Mouse (Mus musculus) embryonic facial prominence, embryonic 15.5 days (tissue): ENCODE data around the gene Igf1r. TPM values are rescaled to one million over a fixed set of nuclear protein-coding genes. Genes with fewer than 3 reads are reported as not detected.
A peak's percentile ranks its signal among the peaks of the same experiment; 100 is the strongest.

Experiments
- ATAC-seq: fragments of 200-750 bp; cut with Nextera tagmentation; 2 replicates; pipeline ENCODE4 v1.8.0; 2017; ENCODE audit warnings: low read depth, moderate TSS enrichment; ENCODE audit not compliant: insufficient number of reproducible peaks, low FRiP score, low TSS enrichment
- H3K27ac ChIP-seq: fragments of 300-500 bp; sonication (generic); replicated peaks from 2 replicates; pipeline ENCODE4 v1.5.1; 2015; ENCODE audit warnings: mild to moderate bottlenecking, inconsistent platforms
- H3K27me3 ChIP-seq: fragments of 300-500 bp; sonication (generic); 2 replicates; pipeline ENCODE4 v1.6.1; 2015; ENCODE audit warnings: inconsistent platforms
- H3K36me3 ChIP-seq: fragments of 300-500 bp; sonication (generic); 2 replicates; pipeline ENCODE4 v1.6.1; 2015; ENCODE audit warnings: mild to moderate bottlenecking, inconsistent platforms
- H3K4me1 ChIP-seq: fragments of 300-500 bp; sonication (generic); 2 replicates; pipeline ENCODE4 v1.6.1; 2015; ENCODE audit warnings: inconsistent platforms
- H3K4me2 ChIP-seq: fragments of 300-500 bp; sonication (generic); replicated peaks from 2 replicates; pipeline ENCODE4 v1.6.1; 2015; ENCODE audit warnings: mild to moderate bottlenecking, inconsistent platforms
- H3K4me3 ChIP-seq: fragments of 300-500 bp; sonication (generic); replicated peaks from 2 replicates; pipeline ENCODE4 v1.5.1; 2015; ENCODE audit warnings: mild to moderate bottlenecking, inconsistent platforms
- H3K9ac ChIP-seq: fragments of 300-500 bp; sonication (generic); 2 replicates; pipeline ENCODE4 v1.6.1; 2015; ENCODE audit warnings: inconsistent platforms
- H3K9me3 ChIP-seq: fragments of 300-500 bp; sonication (generic); replicated peaks from 2 replicates; pipeline ENCODE4 v1.6.1; 2016; ENCODE audit warnings: inconsistent platforms
- WGBS: fragments of 180-500 bp; shearing (Covaris S2); methylation state at CpG from one replicate; pipeline ENCODE4 v1.1.7; 2015; 5-methylcytosine and 5-hydroxymethylcytosine counted together
- polyA plus RNA-seq: library from polyadenylated mRNA; unstranded; fragments of >200 nt; fragmentation: Nextera tagmentation; extraction: Ambion mirVana; gene quantifications from 2 replicates; pipeline ENCODE4 v1.2.1, GENCODE M21; 2015

Igf1r gene
- polyA plus RNA-seq, 1 experiment from 2014 or later, result 26.2 TPM

GRCm38 (mm10) chr7:67936801-67937200 lies 15.8 kb upstream of the Igf1r start:
- Histone ChIP-seq H3K9ac (no peak overlapping the region), H3K9me3 (no peaks in the 10 kb centered on the region), H3K4me1 (no peaks in the 10 kb centered on the region), H3K4me3 (no peak overlapping the region), H3K27me3 (no peaks in the 10 kb centered on the region), H3K36me3 (no peaks in the 10 kb centered on the region), H3K4me2 (no peak overlapping the region), H3K27ac (no peak overlapping the region)
- WGBS, result 78% methylated on average over 7 of the region's 7 CpGs
- no peak for ATAC-seq

- H3K4me2 ChIP-seq, result no peak overlapping the region
- 80% methylated on average over 9 of the region's 9 CpGs for WGBS
- H3K4me3 ChIP-seq, result no peak overlapping the region
- H3K36me3 ChIP-seq, result no peaks in the 10 kb centered on the region
- no peaks in the 10 kb centered on the region for H3K27me3 ChIP-seq
- H3K9me3 ChIP-seq, result no peaks in the 10 kb centered on the region
- H3K27ac ChIP-seq, result no peak overlapping the region
- H3K9ac ChIP-seq, result no peak overlapping the region
- H3K4me1 ChIP-seq, result no peaks in the 10 kb centered on the region
- no peak for ATAC-seq
These were observed 8.8 kb upstream of the Igf1r start for GRCm38 (mm10) chr7:67943805-67944204.

GRCm38 (mm10) chr7:67946901-67947300 lies 5.7 kb upstream of the Igf1r start:
- H3K9me3 ChIP-seq, result no peaks in the 10 kb centered on the region

GRCm38 (mm10) chr7:67950346-67950814 lies 2.2 kb upstream of the Igf1r start:
- Histone ChIP-seq H3K27ac (peak overlapping the region; percentile 100), H3K4me3 (peak overlapping the region; percentile 86), H3K4me1 (peaks cover 12% of the 10 kb centered on the region), H3K36me3 (no peaks in the 10 kb centered on the region), H3K27me3 (no peaks in the 10 kb centered on the region), H3K9me3 (no peaks in the 10 kb centered on the region), H3K9ac (peak overlapping the region; percentile 62), H3K4me2 (peak overlapping the region; percentile 90)
- ATAC-seq, result 0 out of 2 replicates have a peak, but pooled peaks have one; percentile 3
- 0% methylated on average over 24 of the region's 24 CpGs for WGBS

More at GRCm38 (mm10) chr7:67946901-67947300, 5.7 kb upstream of the Igf1r start:
- no peak overlapping the region for H3K27ac ChIP-seq
- no peak for ATAC-seq
- H3K4me1 ChIP-seq, result no peaks in the 10 kb centered on the region
- H3K27me3 ChIP-seq, result no peaks in the 10 kb centered on the region
- WGBS, result 60% methylated on average over 1 of the region's 1 CpGs
- no peaks in the 10 kb centered on the region for H3K36me3 ChIP-seq
- no peak overlapping the region for H3K4me3 ChIP-seq
- no peak overlapping the region for H3K4me2 ChIP-seq
- H3K9ac ChIP-seq, result no peak overlapping the region

- Histone ChIP-seq H3K9ac (peak overlapping the region; percentile 62), H3K36me3 (no peaks in the 10 kb centered on the region), H3K4me3 (peak overlapping the region; percentile 86), H3K4me1 (peaks cover 16% of the 10 kb centered on the region), H3K9me3 (no peaks in the 10 kb centered on the region), H3K4me2 (peak overlapping the region; percentile 90), H3K27me3 (no peaks in the 10 kb centered on the region), H3K27ac (peak overlapping the region; percentile 100)
- WGBS, result under 1% methylated on average over 58 of the region's 71 CpGs
- peak; percentile 79 for ATAC-seq
These were observed 1.7 kb upstream of the Igf1r start for GRCm38 (mm10) chr7:67950815-67951531.

- Histone ChIP-seq H3K4me3 (peak overlapping the region; percentile 86), H3K36me3 (no peaks in the 10 kb centered on the region), H3K27me3 (no peaks in the 10 kb centered on the region), H3K4me2 (peak overlapping the region; percentile 90), H3K4me1 (peaks cover 21% of the 10 kb centered on the region), H3K27ac (peak overlapping the region; percentile 100), H3K9me3 (no peaks in the 10 kb centered on the region), H3K9ac (peak overlapping the region; percentile 92)
- ATAC-seq, result peak; percentile 89
- under 1% methylated on average over 58 of the region's 73 CpGs for WGBS
These were observed 1.0 kb upstream of the Igf1r start for GRCm38 (mm10) chr7:67951532-67952035.

- WGBS, result under 1% methylated on average over 85 of the region's 91 CpGs
These were observed 468 bp upstream of the Igf1r start for GRCm38 (mm10) chr7:67952036-67952681.

GRCm38 (mm10) chr7:67953764-67954242 lies 1.2 kb downstream of the Igf1r start:
- Histone ChIP-seq H3K4me1 (peaks cover 39% of the 10 kb centered on the region), H3K27me3 (no peaks in the 10 kb centered on the region), H3K9me3 (no peaks in the 10 kb centered on the region), H3K36me3 (no peaks in the 10 kb centered on the region), H3K9ac (peak overlapping the region; percentile 92), H3K4me3 (peak overlapping the region; percentile 86), H3K27ac (peak overlapping the region; percentile 100), H3K4me2 (peak overlapping the region; percentile 90)
- ATAC-seq, result no peak
- 0% methylated on average over 22 of the region's 23 CpGs for WGBS

More at GRCm38 (mm10) chr7:67952036-67952681, 468 bp upstream of the Igf1r start:
- ATAC-seq, result peak; percentile 74
- peak overlapping the region; percentile 86 for H3K4me3 ChIP-seq
- H3K4me2 ChIP-seq, result peak overlapping the region; percentile 90
- no peaks in the 10 kb centered on the region for H3K27me3 ChIP-seq
- H3K9me3 ChIP-seq, result no peaks in the 10 kb centered on the region
- no peaks in the 10 kb centered on the region for H3K36me3 ChIP-seq
- peak overlapping the region; percentile 100 for H3K27ac ChIP-seq
- H3K4me1 ChIP-seq, result peaks cover 24% of the 10 kb centered on the region
- peak overlapping the region; percentile 92 for H3K9ac ChIP-seq

GRCm38 (mm10) chr7:67954591-67955185 lies 2.1 kb downstream of the Igf1r start:
- Histone ChIP-seq H3K27ac (peak overlapping the region; percentile 58; the same call in 1 of the 2 replicates), H3K9me3 (no peaks in the 10 kb centered on the region), H3K36me3 (no peaks in the 10 kb centered on the region), H3K4me3 (peak overlapping the region; percentile 86), H3K4me2 (peak overlapping the region; percentile 90), H3K9ac (peak overlapping the region; percentile 92), H3K27me3 (no peaks in the 10 kb centered on the region), H3K4me1 (peaks cover 41% of the 10 kb centered on the region)
- WGBS, result 10% methylated on average over 10 of the region's 10 CpGs
- no peak for ATAC-seq

- H3K36me3 ChIP-seq, result no peaks in the 10 kb centered on the region
- H3K9me3 ChIP-seq, result no peaks in the 10 kb centered on the region
- H3K9ac ChIP-seq, result no peak overlapping the region
- H3K4me2 ChIP-seq, result peak overlapping the region; percentile 90
- H3K27ac ChIP-seq, result peak overlapping the region; percentile 58; the same call in 1 of the 2 replicates
- ATAC-seq, result no peak
- H3K4me3 ChIP-seq, result peak overlapping the region; percentile 86
- peaks cover 46% of the 10 kb centered on the region for H3K4me1 ChIP-seq
- H3K27me3 ChIP-seq, result no peaks in the 10 kb centered on the region
- 18% methylated on average over 5 of the region's 5 CpGs for WGBS
These were observed 2.6 kb downstream of the Igf1r start for GRCm38 (mm10) chr7:67955276-67955675.

- Histone ChIP-seq H3K4me2 (no peak overlapping the region; the same call in 1 of the 2 replicates), H3K9ac (no peak overlapping the region), H3K27me3 (no peaks in the 10 kb centered on the region), H3K27ac (no peak overlapping the region), H3K9me3 (no peaks in the 10 kb centered on the region), H3K4me1 (peaks cover 60% of the 10 kb centered on the region), H3K4me3 (no peak overlapping the region), H3K36me3 (no peaks in the 10 kb centered on the region)
- ATAC-seq, result no peak
- WGBS, result 60% methylated on average over 6 of the region's 6 CpGs
These were observed 4.7 kb downstream of the Igf1r start for GRCm38 (mm10) chr7:67957376-67957775.
